In the genomic region with DNA sequence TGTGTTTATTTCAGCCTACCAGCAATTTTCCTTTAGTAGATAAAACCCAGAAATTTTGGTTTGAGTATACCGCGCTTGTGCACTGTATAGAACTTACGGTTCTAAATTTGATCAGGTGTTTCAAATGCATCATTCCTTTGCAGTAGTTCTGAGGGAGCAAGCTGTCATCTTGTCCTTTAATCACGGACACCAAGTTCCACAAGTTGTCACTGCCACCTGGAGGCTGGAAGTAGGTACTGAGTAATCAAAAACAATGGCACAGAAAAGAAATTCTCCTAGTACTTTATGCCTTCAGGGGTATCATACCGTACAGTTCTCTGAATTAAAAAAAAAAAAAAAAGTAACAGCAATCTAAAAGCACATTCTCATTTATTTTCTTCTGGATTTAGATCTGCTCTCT, we compare ENCODE assay signal across 7 mouse cellular contexts.
DNase-seq lines count a peak whose midpoint lies in the region; ATAC-seq and TF ChIP-seq lines count a peak whose summit lies in the region.

No protein-coding gene starts in this region.

- peak; percentile 64 for TF ChIP-seq CTCF in kidney, adult 2 months (conservative IDR thresholded peaks at IDR 0.05; ENCODE audit: insufficient read depth, insufficient read length, low read depth, low read length)
- peak; percentile 85 for TF ChIP-seq CTCF in midbrain, postnatal 0 days (IDR thresholded peaks at IDR 0.05)

- in situ Hi-C loops in ES-E14 (cut with MboI; ENCODE audit: low sequenced_read_pairs in 2 of 2, unreplicated experiment in 2 of 2) = loop anchor here in 1 of 2 experiments (25.0 kb wide), 1 partner anchor 148 kb away; no protein-coding TSS in a partner anchor

- no peak overlapping the region for H3K27ac ChIP-seq in ES-E14 (ENCODE audit: insufficient read depth, low read depth, low read length, poor library complexity, severe bottlenecking)
- no peak overlapping the region for H3K27ac ChIP-seq in kidney, adult 2 months (ENCODE audit: insufficient read depth, low read depth, low read length)
- H3K27ac ChIP-seq in limb, embryonic 10.5 days = no peak overlapping the region
- no peak overlapping the region for H3K27ac ChIP-seq in midbrain, postnatal 0 days (ENCODE audit: low read depth, low read length)

- TF ChIP-seq POLR2A in kidney, adult 2 months (IDR thresholded peaks at IDR 0.05; ENCODE audit: low read depth, low read length) = no peak

- ATAC-seq in frontal cortex, adult (ENCODE audit: low TSS enrichment) = peak; percentile 95
- ATAC-seq in midbrain, postnatal 0 days (ENCODE audit: low FRiP score) = peak; percentile 78

- no peaks in the 10 kb centered on the region for H3K27me3 ChIP-seq in kidney, adult 2 months (replicated peaks; ENCODE audit: control insufficient read depth, insufficient read depth, low read length)
- no peaks in the 10 kb centered on the region for H3K27me3 ChIP-seq in limb, embryonic 10.5 days (ENCODE audit: low read depth, poor library complexity, severe bottlenecking)
- H3K27me3 ChIP-seq in midbrain, postnatal 0 days (ENCODE audit: insufficient read depth, low read length) = no peaks in the 10 kb centered on the region

- DNase-seq in B cell, adult 2 months = peak; percentile 51 to 56
- peak; percentile 39 for DNase-seq in ES-E14 (ENCODE audit: low read depth, low spot score)
- DNase-seq in cerebellum, adult 18-20 months = peak; percentile 49 to 59
- peak; percentile 66 for DNase-seq in kidney, adult 2 months
- DNase-seq in limb, embryonic 10.5 days (ENCODE audit: low spot score) = peak; percentile 37
- DNase-seq in midbrain, postnatal 0 days (ENCODE audit: low spot score) = peak; percentile 79

- H3K4me2 ChIP-seq in midbrain, postnatal 0 days (ENCODE audit: low read depth, low read length, poor library complexity, severe bottlenecking) = no peak overlapping the region

- H3K9ac ChIP-seq in ES-E14 (ENCODE audit: insufficient read depth, low read depth, low read length, poor library complexity, severe bottlenecking) = no peak overlapping the region
- no peak overlapping the region for H3K9ac ChIP-seq in midbrain, postnatal 0 days (replicated peaks; ENCODE audit: low read length, poor library complexity, severe bottlenecking)

- H3K9me3 ChIP-seq in ES-E14 (ENCODE audit: control insufficient read depth, insufficient read depth, low read depth, low read length) = no peaks in the 10 kb centered on the region
- H3K9me3 ChIP-seq in limb, embryonic 10.5 days (replicated peaks) = no peaks in the 10 kb centered on the region
- no peaks in the 10 kb centered on the region for H3K9me3 ChIP-seq in midbrain, postnatal 0 days (ENCODE audit: low read length)

- H3K4me1 ChIP-seq in ES-E14 (ENCODE audit: control insufficient read depth in 2 of 2, insufficient read depth in 2 of 2, low read length in 2 of 2, poor library complexity in 1 of 2) = no peaks in the 10 kb centered on the region
- no peaks in the 10 kb centered on the region for H3K4me1 ChIP-seq in kidney, adult 2 months (ENCODE audit: control insufficient read depth, insufficient read depth, low read length)
- H3K4me1 ChIP-seq in limb, embryonic 10.5 days = no peaks in the 10 kb centered on the region
- H3K4me1 ChIP-seq in midbrain, postnatal 0 days (ENCODE audit: insufficient read depth, low read length) = no peaks in the 10 kb centered on the region

- no peaks in the 10 kb centered on the region for H3K36me3 ChIP-seq in ES-E14 (ENCODE audit: control insufficient read depth, insufficient read depth, low read length, poor library complexity, severe bottlenecking)
- no peaks in the 10 kb centered on the region for H3K36me3 ChIP-seq in kidney, adult 2 months (ENCODE audit: control insufficient read depth, insufficient read depth, low read length)
- no peaks in the 10 kb centered on the region for H3K36me3 ChIP-seq in limb, embryonic 10.5 days
- peaks cover 5% of the 10 kb centered on the region for H3K36me3 ChIP-seq in midbrain, postnatal 0 days (ENCODE audit: insufficient read depth, low read length)

- 28% methylated on average over 5 of the region's 5 CpGs for WGBS in kidney, adult 2 months
- 48% methylated on average over 5 of the region's 5 CpGs for WGBS in limb, embryonic 10.5 days
- WGBS in midbrain, postnatal 0 days = 30% methylated on average over 5 of the region's 5 CpGs

- H3K4me3 ChIP-seq in ES-E14 (ENCODE audit: insufficient read depth in 1 of 2, low read depth in 1 of 2, low read length in 2 of 2, poor library complexity in 1 of 2, severe bottlenecking in 1 of 2) = no peak overlapping the region
- no peak overlapping the region for H3K4me3 ChIP-seq in kidney, adult 2 months (ENCODE audit: insufficient read depth, low read depth, low read length)
- H3K4me3 ChIP-seq in limb, embryonic 10.5 days = no peak overlapping the region
- no peak overlapping the region for H3K4me3 ChIP-seq in midbrain, postnatal 0 days (ENCODE audit: low read depth, low read length)

TF ChIP-seq in ES-E14, 5 proteins besides CTCF, POLR2A, EP300 and RAD21:
- no peak for TF ChIP-seq ZNF384 (IDR thresholded peaks at IDR 0.05; ENCODE audit: low read depth, low read length)
- TF ChIP-seq ZC3H11A (IDR thresholded peaks at IDR 0.05; ENCODE audit: borderline replicate concordance, low read depth, low read length) = peak; percentile 67; the same call in 1 of the 2 replicates
TF ChIP-seq in ES-E14: peak in this region for 1.
